Mouse (Mus musculus): ENCODE data around the gene Akt3. TPM values are rescaled to one million over a fixed set of nuclear protein-coding genes. Genes with fewer than 3 reads are reported as not detected.

Akt3 gene
- polyA plus RNA-seq, 1 experiment from 2014 or later: 9.8 TPM

DNA sequence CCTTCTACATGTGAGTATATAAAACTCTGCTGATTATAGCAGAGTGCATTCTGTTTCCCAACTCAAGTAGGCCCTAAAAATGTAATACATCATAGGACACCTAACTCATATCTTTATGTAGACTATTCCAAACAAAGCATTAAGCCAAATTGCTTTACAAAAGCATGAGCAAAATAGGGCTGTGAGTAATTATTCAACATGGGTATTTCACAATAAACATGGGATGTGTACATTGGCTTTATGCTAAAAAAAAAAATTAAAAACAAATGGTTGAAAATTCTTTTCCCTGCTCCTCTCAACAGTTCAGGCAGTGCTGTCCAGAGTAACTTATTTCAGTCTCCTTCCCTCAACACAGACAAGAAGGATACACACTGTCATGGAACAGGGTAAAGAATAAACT lies 26.9 kb downstream of the Akt3 start:
- Histone ChIP-seq H3K4me3 (ENCODE audit: low read depth, low read length) (no peak overlapping the region), H3K9me3 (ENCODE audit: control insufficient read depth, low read length) (no peaks in the 10 kb centered on the region), H3K27ac (replicated peaks; ENCODE audit: low read depth, low read length) (no peak overlapping the region), H3K9ac (ENCODE audit: low read length) (no peak overlapping the region), H3K4me1 (ENCODE audit: control insufficient read depth, insufficient read depth, low read length) (no peaks in the 10 kb centered on the region), H3K36me3 (ENCODE audit: control insufficient read depth, insufficient read depth, low read length) (no peaks in the 10 kb centered on the region), H3K4me2 (ENCODE audit: low read depth, severe bottlenecking) (no peak overlapping the region), H3K27me3 (ENCODE audit: control insufficient read depth, insufficient read depth, low read length) (no peaks in the 10 kb centered on the region)
- DNase-seq (ENCODE audit: low spot score) (no peak), ATAC-seq (ENCODE audit: insufficient number of reproducible peaks, low FRiP score, low TSS enrichment, low read depth) (no peak)

DNA sequence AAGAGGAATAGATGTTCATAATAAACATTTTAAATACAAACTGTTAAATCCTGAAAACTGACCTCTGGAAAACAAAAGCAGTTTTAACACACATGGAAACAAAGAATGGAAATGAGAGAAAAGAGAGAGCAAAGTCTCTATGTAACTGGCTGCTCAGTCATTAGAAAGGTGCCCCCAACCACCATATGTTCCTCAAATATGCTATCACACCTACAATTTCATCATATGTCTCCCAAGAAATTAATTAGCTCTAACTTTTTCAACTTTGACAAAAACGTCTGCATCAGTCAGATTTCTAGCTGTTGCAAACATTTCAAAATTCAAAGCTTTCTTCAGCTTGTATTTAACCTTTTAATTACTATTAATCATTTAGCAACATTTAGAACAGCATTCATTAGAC lies 59.0 kb downstream of the Akt3 start:
- ATAC-seq (ENCODE audit: insufficient number of reproducible peaks, low FRiP score, low TSS enrichment, low read depth) (no peak), DNase-seq (ENCODE audit: low spot score) (no peak)
- H3K4me1 ChIP-seq (ENCODE audit: control insufficient read depth, insufficient read depth, low read length): 0 out of 2 replicates have a peak, but pooled peaks cover 3% of the 10 kb centered on the region
- H3K27ac ChIP-seq (replicated peaks; ENCODE audit: low read depth, low read length): no peak overlapping the region
- H3K4me3 ChIP-seq (ENCODE audit: low read depth, low read length): no peak overlapping the region
- H3K36me3 ChIP-seq (ENCODE audit: control insufficient read depth, insufficient read depth, low read length): no peaks in the 10 kb centered on the region
- H3K9ac ChIP-seq (ENCODE audit: low read length): no peak overlapping the region
- whole genome bisulfite sequencing: 63% methylated on average over 1 of the region's 1 CpGs
- H3K9me3 ChIP-seq (ENCODE audit: control insufficient read depth, low read length): no peaks in the 10 kb centered on the region
- no peaks in the 10 kb centered on the region for H3K27me3 ChIP-seq (ENCODE audit: control insufficient read depth, insufficient read depth, low read length)
- no peak overlapping the region for H3K4me2 ChIP-seq (ENCODE audit: low read depth, severe bottlenecking)

DNA sequence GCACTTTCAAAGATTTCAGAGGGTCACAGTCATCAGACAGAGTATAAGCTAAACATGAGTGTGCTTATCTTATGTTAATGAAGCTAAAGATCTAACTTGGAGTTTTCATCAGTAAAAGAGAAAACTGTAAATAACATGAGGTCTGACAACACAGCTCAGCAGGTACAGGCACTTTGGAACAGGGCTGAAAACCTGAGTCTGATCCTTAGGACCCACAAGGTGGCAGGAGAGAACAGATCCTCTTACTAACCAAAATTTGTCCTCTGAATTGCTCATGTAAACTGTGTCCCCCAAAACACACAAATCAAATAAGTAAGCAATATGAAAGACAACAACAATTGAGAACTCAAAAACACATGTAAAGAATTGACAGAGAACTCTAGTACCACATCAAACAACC lies 62.8 kb downstream of the Akt3 start:
- H3K27me3 ChIP-seq (ENCODE audit: control insufficient read depth, insufficient read depth, low read length): no peaks in the 10 kb centered on the region
- ATAC-seq (ENCODE audit: insufficient number of reproducible peaks, low FRiP score, low TSS enrichment, low read depth) (no peak), DNase-seq (ENCODE audit: low spot score) (no peak)
- no peak overlapping the region for H3K4me2 ChIP-seq (ENCODE audit: low read depth, severe bottlenecking)
- no peak overlapping the region for H3K27ac ChIP-seq (replicated peaks; ENCODE audit: low read depth, low read length)
- H3K4me1 ChIP-seq (ENCODE audit: control insufficient read depth, insufficient read depth, low read length): no peaks in the 10 kb centered on the region
- no peak overlapping the region for H3K4me3 ChIP-seq (ENCODE audit: low read depth, low read length)
- H3K36me3 ChIP-seq (ENCODE audit: control insufficient read depth, insufficient read depth, low read length): no peaks in the 10 kb centered on the region
- H3K9me3 ChIP-seq (ENCODE audit: control insufficient read depth, low read length): no peaks in the 10 kb centered on the region
- no peak overlapping the region for H3K9ac ChIP-seq (ENCODE audit: low read length)

DNA sequence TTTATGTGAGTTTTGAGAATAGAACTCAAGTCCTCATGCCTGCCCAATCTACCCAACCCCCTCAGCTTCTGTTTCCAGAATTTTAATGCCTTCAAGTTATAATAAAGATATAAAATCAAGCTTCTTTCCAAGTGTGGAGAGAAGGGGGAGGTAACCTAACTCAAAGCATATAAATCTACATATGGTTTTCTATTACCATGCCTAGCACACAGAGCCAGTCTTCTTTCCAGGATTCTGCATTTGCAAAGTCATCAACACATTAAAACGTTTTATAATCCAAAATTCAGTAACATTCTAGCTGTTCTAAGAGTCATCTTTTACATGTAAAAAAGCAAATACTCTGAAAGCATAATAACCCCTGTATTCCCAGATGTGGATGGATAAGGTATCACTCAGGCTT lies 63.7 kb downstream of the Akt3 start:
- H3K4me3 ChIP-seq (ENCODE audit: low read depth, low read length): no peak overlapping the region
- no peak overlapping the region for H3K9ac ChIP-seq (ENCODE audit: low read length)
- H3K27ac ChIP-seq (replicated peaks; ENCODE audit: low read depth, low read length): no peak overlapping the region
- no peak for DNase-seq (ENCODE audit: low spot score)
- no peak for ATAC-seq (ENCODE audit: insufficient number of reproducible peaks, low FRiP score, low TSS enrichment, low read depth)
- no peaks in the 10 kb centered on the region for H3K9me3 ChIP-seq (ENCODE audit: control insufficient read depth, low read length)
- no peak overlapping the region for H3K4me2 ChIP-seq (ENCODE audit: low read depth, severe bottlenecking)
- H3K4me1 ChIP-seq (ENCODE audit: control insufficient read depth, insufficient read depth, low read length): no peaks in the 10 kb centered on the region
- WGBS: 66% methylated on average over 1 of the region's 1 CpGs
- H3K27me3 ChIP-seq (ENCODE audit: control insufficient read depth, insufficient read depth, low read length): no peaks in the 10 kb centered on the region
- H3K36me3 ChIP-seq (ENCODE audit: control insufficient read depth, insufficient read depth, low read length): no peaks in the 10 kb centered on the region

DNA sequence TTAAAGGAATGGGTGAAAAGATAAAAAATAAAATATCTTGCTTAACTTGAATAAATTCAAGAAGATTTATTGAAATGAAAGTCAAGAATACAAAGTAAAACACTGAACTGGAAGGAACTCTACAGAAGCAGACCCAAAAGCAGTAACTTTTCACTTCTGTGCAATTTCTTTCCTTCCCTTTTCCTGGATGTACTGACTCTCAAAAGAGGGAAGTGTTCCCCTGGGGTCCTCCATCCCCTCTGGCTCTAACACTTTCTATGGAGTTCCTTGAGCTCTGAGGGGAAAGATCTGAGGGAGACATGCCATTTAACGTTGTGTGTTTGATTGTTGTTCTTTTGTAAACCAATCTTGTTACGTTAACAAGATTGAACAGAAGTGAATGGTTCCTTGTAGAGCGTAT lies 66.4 kb downstream of the Akt3 start:
- Histone ChIP-seq H3K27me3 (ENCODE audit: control insufficient read depth, insufficient read depth, low read length) (no peaks in the 10 kb centered on the region), H3K9me3 (ENCODE audit: control insufficient read depth, low read length) (no peaks in the 10 kb centered on the region), H3K4me3 (ENCODE audit: low read depth, low read length) (no peak overlapping the region), H3K4me2 (ENCODE audit: low read depth, severe bottlenecking) (no peak overlapping the region), H3K36me3 (ENCODE audit: control insufficient read depth, insufficient read depth, low read length) (no peaks in the 10 kb centered on the region), H3K27ac (replicated peaks; ENCODE audit: low read depth, low read length) (no peak overlapping the region), H3K9ac (ENCODE audit: low read length) (no peak overlapping the region), H3K4me1 (ENCODE audit: control insufficient read depth, insufficient read depth, low read length) (no peaks in the 10 kb centered on the region)
- 80% methylated on average over 3 of the region's 3 CpGs for WGBS
- DNase-seq (ENCODE audit: low spot score): no peak
- no peak for ATAC-seq (ENCODE audit: insufficient number of reproducible peaks, low FRiP score, low TSS enrichment, low read depth)

DNA sequence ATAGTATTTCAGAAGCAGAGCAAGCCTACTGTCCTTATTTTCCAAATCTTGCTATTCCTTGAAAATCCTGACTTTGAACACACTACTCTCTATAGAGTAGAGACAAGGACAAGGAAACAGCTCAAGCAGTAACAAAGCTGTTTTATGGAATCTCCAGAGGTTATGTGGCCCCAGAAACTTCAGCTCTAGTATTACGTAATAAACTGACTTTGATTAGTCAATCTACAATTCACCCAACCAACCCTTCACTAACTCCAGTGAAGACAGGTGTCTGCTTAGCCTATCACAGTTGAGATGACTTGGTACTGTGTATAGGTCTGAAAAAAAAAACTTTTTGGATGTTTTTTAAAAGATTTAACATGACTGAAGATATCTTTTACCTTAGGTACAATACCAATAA lies 67.6 kb downstream of the Akt3 start:
- no peaks in the 10 kb centered on the region for H3K9me3 ChIP-seq (ENCODE audit: control insufficient read depth, low read length)
- H3K4me3 ChIP-seq (ENCODE audit: low read depth, low read length): no peak overlapping the region
- no peak for ATAC-seq (ENCODE audit: insufficient number of reproducible peaks, low FRiP score, low TSS enrichment, low read depth)
- no peak overlapping the region for H3K4me2 ChIP-seq (ENCODE audit: low read depth, severe bottlenecking)
- H3K27ac ChIP-seq (replicated peaks; ENCODE audit: low read depth, low read length): no peak overlapping the region
- no peak for DNase-seq (ENCODE audit: low spot score)
- H3K27me3 ChIP-seq (ENCODE audit: control insufficient read depth, insufficient read depth, low read length): no peaks in the 10 kb centered on the region
- no peaks in the 10 kb centered on the region for H3K36me3 ChIP-seq (ENCODE audit: control insufficient read depth, insufficient read depth, low read length)
- no peak overlapping the region for H3K9ac ChIP-seq (ENCODE audit: low read length)
- WGBS: 100% methylated on average over 1 of the region's 1 CpGs
- no peaks in the 10 kb centered on the region for H3K4me1 ChIP-seq (ENCODE audit: control insufficient read depth, insufficient read depth, low read length)

DNA sequence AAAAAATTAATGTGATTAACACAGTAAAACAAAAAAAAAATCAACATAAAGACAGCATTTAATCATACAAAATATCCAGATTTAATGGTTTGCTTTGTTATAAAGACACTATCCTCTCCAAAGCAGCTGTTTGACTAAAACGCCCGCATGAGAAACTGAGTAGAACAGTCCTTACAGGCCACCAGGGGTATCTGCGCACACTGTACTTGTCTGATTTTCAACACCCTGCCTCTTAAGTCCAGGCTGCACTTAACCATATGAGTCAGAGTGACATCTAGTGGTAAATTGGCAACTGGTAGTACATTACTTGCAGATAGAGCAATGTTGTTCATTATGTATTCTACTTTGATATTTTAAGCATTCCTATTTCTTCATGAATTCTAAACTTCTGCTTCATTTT lies 69.3 kb downstream of the Akt3 start:
- peak; percentile 85 for ATAC-seq (ENCODE audit: insufficient number of reproducible peaks, low FRiP score, low TSS enrichment, low read depth)
- Histone ChIP-seq H3K9me3 (ENCODE audit: control insufficient read depth, low read length) (no peaks in the 10 kb centered on the region), H3K4me1 (ENCODE audit: control insufficient read depth, insufficient read depth, low read length) (no peaks in the 10 kb centered on the region), H3K27me3 (ENCODE audit: control insufficient read depth, insufficient read depth, low read length) (no peaks in the 10 kb centered on the region), H3K36me3 (ENCODE audit: control insufficient read depth, insufficient read depth, low read length) (no peaks in the 10 kb centered on the region), H3K4me3 (ENCODE audit: low read depth, low read length) (no peak overlapping the region), H3K9ac (ENCODE audit: low read length) (no peak overlapping the region), H3K27ac (replicated peaks; ENCODE audit: low read depth, low read length) (no peak overlapping the region), H3K4me2 (ENCODE audit: low read depth, severe bottlenecking) (no peak overlapping the region)
- peak; percentile 31 for DNase-seq (ENCODE audit: low spot score)
- 49% methylated on average over 3 of the region's 3 CpGs for WGBS

DNA sequence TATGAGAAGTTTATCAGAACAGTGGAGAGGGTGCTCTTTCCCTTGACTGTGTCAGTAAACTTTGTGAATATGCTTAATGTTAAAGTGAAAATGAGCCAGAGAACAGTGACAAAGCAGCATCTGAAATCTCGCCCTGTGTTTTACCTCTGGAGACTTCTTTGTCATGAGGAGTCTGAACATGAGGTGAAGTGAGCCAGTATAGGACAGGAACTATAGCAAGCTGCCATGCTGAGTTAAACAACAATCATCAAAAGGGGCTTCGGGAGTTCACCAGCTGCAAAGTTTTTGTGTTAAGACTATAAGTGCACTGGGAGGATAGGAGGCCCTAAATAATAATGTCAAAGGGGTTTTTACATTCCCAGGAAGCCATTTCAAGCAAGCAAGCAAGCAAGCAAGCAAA lies 71.3 kb downstream of the Akt3 start:
- H3K27ac ChIP-seq (replicated peaks; ENCODE audit: low read depth, low read length): no peak overlapping the region
- no peaks in the 10 kb centered on the region for H3K36me3 ChIP-seq (ENCODE audit: control insufficient read depth, insufficient read depth, low read length)
- no peak overlapping the region for H3K4me3 ChIP-seq (ENCODE audit: low read depth, low read length)
- 80% methylated on average over 2 of the region's 2 CpGs for WGBS
- H3K4me1 ChIP-seq (ENCODE audit: control insufficient read depth, insufficient read depth, low read length): no peaks in the 10 kb centered on the region
- H3K4me2 ChIP-seq (ENCODE audit: low read depth, severe bottlenecking): no peak overlapping the region
- DNase-seq (ENCODE audit: low spot score) (no peak), ATAC-seq (ENCODE audit: insufficient number of reproducible peaks, low FRiP score, low TSS enrichment, low read depth) (no peak)
- H3K9ac ChIP-seq (ENCODE audit: low read length): no peak overlapping the region
- no peaks in the 10 kb centered on the region for H3K27me3 ChIP-seq (ENCODE audit: control insufficient read depth, insufficient read depth, low read length)
- H3K9me3 ChIP-seq (ENCODE audit: control insufficient read depth, low read length): no peaks in the 10 kb centered on the region

DNA sequence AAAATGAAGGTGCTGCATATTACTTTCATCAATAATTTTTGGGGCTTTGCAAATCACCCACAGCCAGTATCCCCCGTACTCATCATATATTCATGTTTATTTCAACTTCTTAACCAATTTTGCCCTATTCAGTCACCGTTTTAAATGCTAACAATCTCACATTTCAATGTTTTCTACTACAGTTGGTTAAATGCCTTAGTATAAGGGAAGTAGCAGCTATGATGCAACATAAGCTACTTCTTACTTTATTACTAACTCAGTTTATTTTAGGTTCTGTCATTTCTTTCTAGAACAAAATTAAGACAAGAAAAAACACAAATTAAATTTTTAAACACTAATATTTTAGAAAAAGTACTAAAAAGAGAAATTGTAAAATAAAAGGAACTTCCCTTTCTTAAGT lies 78.4 kb downstream of the Akt3 start:
- no peaks in the 10 kb centered on the region for H3K9me3 ChIP-seq (ENCODE audit: control insufficient read depth, low read length)
- no peaks in the 10 kb centered on the region for H3K4me1 ChIP-seq (ENCODE audit: control insufficient read depth, insufficient read depth, low read length)
- H3K4me3 ChIP-seq (ENCODE audit: low read depth, low read length): no peak overlapping the region
- 82% methylated on average over 2 of the region's 2 CpGs for WGBS
- no peak overlapping the region for H3K27ac ChIP-seq (replicated peaks; ENCODE audit: low read depth, low read length)
- no peaks in the 10 kb centered on the region for H3K36me3 ChIP-seq (ENCODE audit: control insufficient read depth, insufficient read depth, low read length)
- H3K9ac ChIP-seq (ENCODE audit: low read length): no peak overlapping the region
- DNase-seq (ENCODE audit: low spot score): no peak
- H3K4me2 ChIP-seq (ENCODE audit: low read depth, severe bottlenecking): no peak overlapping the region
- ATAC-seq (ENCODE audit: insufficient number of reproducible peaks, low FRiP score, low TSS enrichment, low read depth): no peak
- H3K27me3 ChIP-seq (ENCODE audit: control insufficient read depth, insufficient read depth, low read length): no peaks in the 10 kb centered on the region

Data from limb, embryonic 11.5 days (tissue).